Mouse (Mus musculus) kidney, embryonic 14.5 days (tissue): Measurements from ENCODE around the gene Mamdc4. TPM values are rescaled to one million over a fixed set of nuclear protein-coding genes. Genes with fewer than 3 reads are reported as not detected.
A peak's percentile ranks its signal among the peaks of the same experiment; 100 is the strongest.

Source experiments
- ATAC-seq: fragments of 200-750 bp; cut with Nextera tagmentation; 2 replicates; pipeline ENCODE4 v1.8.0; 2017; ENCODE audit warnings: moderate number of reproducible peaks, mild to moderate bottlenecking, moderate TSS enrichment, moderate library complexity; ENCODE audit not compliant: low FRiP score, low TSS enrichment
- H3K27ac ChIP-seq: fragments of 300-500 bp; sonication (generic); 2 replicates; pipeline ENCODE4 v1.5.1; 2014; ENCODE audit warnings: low read depth, mild to moderate bottlenecking, low read length, moderate library complexity, mixed read lengths
- H3K27me3 ChIP-seq: fragments of 300-500 bp; sonication (generic); 2 replicates; pipeline ENCODE4 v1.6.1; 2014; ENCODE audit warnings: mild to moderate bottlenecking, low read length; ENCODE audit not compliant: control insufficient read depth, insufficient read depth
- H3K36me3 ChIP-seq: fragments of 300-500 bp; sonication (generic); 2 replicates; pipeline ENCODE4 v1.6.1; 2014; ENCODE audit warnings: low read length, mixed read lengths; ENCODE audit not compliant: control insufficient read depth, insufficient read depth
- H3K4me1 ChIP-seq: fragments of 300-500 bp; sonication (generic); 2 replicates; pipeline ENCODE4 v1.6.1; 2014; ENCODE audit warnings: low read length, mixed read lengths; ENCODE audit not compliant: control insufficient read depth, insufficient read depth
- H3K4me2 ChIP-seq: fragments of 300-500 bp; sonication (generic); replicated peaks from 2 replicates; pipeline ENCODE4 v1.6.1; 2014; ENCODE audit warnings: low read depth, mild to moderate bottlenecking, low read length
- H3K4me3 ChIP-seq: fragments of 300-500 bp; sonication (generic); 2 replicates; pipeline ENCODE4 v1.5.1; 2014; ENCODE audit warnings: mild to moderate bottlenecking, low read length
- H3K9ac ChIP-seq: fragments of 300-500 bp; sonication (generic); 2 replicates; pipeline ENCODE4 v1.6.1; 2014; ENCODE audit warnings: low read depth, mild to moderate bottlenecking, low read length, moderate library complexity
- H3K9me3 ChIP-seq: fragments of 300-500 bp; sonication (generic); 2 replicates; pipeline ENCODE4 v1.6.1; 2016; ENCODE audit warnings: low read length; ENCODE audit not compliant: control insufficient read depth
- WGBS: fragments of 180-500 bp; shearing (Covaris S2); extraction: QIAGEN DNeasy Blood & Tissue Kit; methylation state at CpG from one replicate; pipeline ENCODE4 v1.1.7; 2014; 5-methylcytosine and 5-hydroxymethylcytosine counted together
- polyA plus RNA-seq: library from polyadenylated mRNA; unstranded; fragments of >200 nt; fragmentation: Nextera tagmentation; extraction: Ambion mirVana; gene quantifications from 2 replicates; pipeline ENCODE4 v1.2.1, GENCODE M21; 2014

Mamdc4 gene
- polyA plus RNA-seq, 1 experiment from 2014 or later, result 7.5 TPM

DNA sequence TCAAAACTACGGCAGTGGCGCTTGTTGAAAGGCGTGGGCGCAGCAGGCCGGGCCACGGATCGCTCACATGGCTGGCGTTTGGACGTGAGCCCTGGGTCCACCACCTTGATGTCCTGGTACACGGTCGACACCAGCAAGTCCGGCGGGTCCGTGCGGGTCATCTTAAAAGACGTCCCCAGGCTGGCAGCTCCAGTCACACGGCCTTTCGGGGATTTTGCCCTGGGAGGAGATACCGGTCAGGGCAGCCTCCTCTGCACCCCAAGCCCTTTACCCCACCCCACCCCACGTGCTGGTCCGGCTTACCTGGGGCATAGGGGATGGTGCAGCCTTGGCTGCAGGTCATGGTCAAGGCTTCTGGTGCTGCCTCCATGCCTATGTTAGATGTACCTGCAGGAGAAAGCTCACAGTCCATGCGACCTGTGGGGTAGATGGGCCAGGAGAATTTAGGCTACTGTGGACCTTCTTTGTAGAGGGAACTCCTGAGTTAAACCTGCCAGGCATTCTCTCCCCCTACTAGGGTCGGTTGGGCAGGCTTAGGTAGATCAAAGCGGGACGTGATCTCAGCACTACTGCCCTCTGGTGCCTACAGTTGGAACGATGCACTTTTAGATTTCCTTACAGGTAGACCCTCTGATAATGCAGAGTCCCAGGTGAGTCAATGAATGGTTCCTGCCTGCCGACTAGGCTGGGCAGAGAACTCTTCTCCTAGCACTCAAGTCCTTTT is 5.3 kb upstream of the Mamdc4 start:
- Histone ChIP-seq H3K27me3 (peaks cover 56% of the 10 kb centered on the region), H3K4me3 (peak overlapping the region; percentile 22), H3K4me1 (peaks cover 43% of the 10 kb centered on the region), H3K27ac (no peak overlapping the region), H3K4me2 (peak overlapping the region; percentile 39), H3K36me3 (peaks cover 20% of the 10 kb centered on the region), H3K9ac (no peak overlapping the region), H3K9me3 (peaks cover 2% of the 10 kb centered on the region; the same call in 1 of the 2 replicates)
- ATAC-seq, result no peak
- WGBS, result 8% methylated on average over 27 of the region's 27 CpGs

DNA sequence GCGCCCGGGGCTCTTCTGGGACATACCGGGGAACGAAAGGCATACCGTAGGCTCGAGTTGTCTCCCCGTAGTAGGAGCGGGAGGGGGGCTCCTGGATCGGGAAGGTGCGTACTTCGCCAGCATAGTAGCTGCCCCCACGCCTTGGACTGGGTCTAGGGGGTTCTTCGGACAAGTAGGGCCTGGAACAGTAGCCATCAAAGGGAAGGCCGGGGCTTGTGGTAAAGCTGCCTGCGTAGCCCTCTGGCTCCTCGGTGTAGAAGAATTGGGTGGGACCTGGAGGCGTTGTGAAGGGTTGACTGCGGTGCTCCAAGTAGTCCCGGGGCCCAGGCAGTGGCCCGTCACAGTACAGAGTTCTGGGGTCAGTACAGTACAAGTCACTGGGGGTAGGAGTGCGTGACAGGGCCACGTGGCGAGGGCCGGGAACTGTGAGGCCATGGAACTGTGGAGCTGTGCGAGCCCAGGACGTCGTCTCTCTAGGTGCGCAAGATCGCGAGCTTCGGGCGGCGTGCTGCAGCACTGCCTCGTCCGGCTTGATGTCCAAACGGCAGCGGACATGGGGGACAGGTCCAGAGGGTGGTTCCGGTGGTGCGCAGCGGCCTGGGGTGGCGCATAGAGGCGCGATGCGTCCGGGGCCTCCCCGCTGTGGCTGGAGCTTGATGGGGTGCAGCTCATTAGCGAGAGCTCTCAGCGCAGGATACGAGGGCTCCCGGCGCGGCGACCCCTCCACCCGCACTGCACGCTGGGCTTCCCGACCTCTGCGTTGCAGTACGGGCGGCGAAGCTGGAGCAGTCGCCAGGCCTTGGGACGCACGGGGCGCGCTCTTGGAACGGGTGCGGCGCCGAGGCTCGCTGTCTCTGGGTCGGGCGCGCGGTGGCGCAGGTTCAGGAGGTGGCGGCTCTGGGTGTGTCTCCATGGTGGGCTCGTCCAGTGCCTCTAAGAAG is 4.4 kb upstream of the Mamdc4 start:
- Histone ChIP-seq H3K9me3 (peaks cover 2% of the 10 kb centered on the region; the same call in 1 of the 2 replicates), H3K9ac (no peak overlapping the region), H3K27ac (no peak overlapping the region), H3K27me3 (peaks cover 56% of the 10 kb centered on the region), H3K4me3 (peak overlapping the region; percentile 22), H3K36me3 (peaks cover 12% of the 10 kb centered on the region), H3K4me1 (peaks cover 45% of the 10 kb centered on the region), H3K4me2 (peak overlapping the region; percentile 39)
- 6% methylated on average over 77 of the region's 77 CpGs for WGBS
- ATAC-seq, result no peak

DNA sequence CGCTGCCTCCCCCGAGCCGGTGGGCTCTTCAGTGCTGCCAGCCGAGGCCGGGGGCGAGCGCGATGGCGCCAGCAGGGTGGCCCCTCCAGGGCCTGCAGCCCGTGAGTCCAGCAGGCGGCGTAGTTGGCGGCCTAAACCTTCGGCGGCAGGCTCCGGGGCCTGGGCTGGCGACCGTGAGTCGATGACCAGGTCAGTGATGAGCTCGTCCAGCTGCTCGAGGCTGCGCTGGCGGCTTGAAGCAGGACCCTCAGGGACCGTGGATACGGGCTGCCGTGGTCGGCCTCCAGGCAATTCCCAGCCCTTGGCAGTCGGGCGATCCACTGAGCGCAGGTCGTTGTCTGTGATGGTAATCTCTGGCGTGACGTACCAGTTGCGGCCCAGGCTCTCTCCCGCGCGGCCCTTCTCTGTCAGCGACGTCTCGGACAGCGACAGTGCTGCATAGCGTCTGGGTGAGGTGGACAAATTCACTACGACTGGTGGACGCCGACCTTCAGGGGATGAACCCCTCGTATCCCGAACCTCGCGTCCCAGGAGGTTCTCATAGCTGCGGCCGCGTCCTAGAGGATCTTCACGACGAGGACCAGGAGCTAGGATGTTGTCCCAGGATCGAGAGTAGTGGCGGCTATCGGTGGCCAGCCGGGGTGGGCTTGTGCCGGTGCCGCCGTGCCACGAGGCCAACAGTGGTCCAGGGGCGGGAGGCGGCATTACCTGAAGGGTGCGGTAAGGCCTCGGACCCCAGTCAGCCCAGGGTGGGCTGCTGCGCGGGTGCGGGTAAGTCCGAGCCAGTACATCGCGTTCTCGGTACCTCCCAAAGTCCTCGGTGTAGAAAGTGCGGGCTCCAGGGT is 3.5 kb upstream of the Mamdc4 start:
- Histone ChIP-seq H3K4me2 (peak overlapping the region; percentile 36), H3K9me3 (peaks cover 2% of the 10 kb centered on the region; the same call in 1 of the 2 replicates), H3K27me3 (peaks cover 56% of the 10 kb centered on the region), H3K27ac (no peak overlapping the region), H3K36me3 (peaks cover 4% of the 10 kb centered on the region), H3K4me1 (peaks cover 52% of the 10 kb centered on the region), H3K9ac (0 out of 2 replicates have a peak overlapping the region, but pooled peaks have one; percentile 23), H3K4me3 (peak overlapping the region; percentile 22)
- ATAC-seq, result no peak
- 6% methylated on average over 70 of the region's 75 CpGs for WGBS

DNA sequence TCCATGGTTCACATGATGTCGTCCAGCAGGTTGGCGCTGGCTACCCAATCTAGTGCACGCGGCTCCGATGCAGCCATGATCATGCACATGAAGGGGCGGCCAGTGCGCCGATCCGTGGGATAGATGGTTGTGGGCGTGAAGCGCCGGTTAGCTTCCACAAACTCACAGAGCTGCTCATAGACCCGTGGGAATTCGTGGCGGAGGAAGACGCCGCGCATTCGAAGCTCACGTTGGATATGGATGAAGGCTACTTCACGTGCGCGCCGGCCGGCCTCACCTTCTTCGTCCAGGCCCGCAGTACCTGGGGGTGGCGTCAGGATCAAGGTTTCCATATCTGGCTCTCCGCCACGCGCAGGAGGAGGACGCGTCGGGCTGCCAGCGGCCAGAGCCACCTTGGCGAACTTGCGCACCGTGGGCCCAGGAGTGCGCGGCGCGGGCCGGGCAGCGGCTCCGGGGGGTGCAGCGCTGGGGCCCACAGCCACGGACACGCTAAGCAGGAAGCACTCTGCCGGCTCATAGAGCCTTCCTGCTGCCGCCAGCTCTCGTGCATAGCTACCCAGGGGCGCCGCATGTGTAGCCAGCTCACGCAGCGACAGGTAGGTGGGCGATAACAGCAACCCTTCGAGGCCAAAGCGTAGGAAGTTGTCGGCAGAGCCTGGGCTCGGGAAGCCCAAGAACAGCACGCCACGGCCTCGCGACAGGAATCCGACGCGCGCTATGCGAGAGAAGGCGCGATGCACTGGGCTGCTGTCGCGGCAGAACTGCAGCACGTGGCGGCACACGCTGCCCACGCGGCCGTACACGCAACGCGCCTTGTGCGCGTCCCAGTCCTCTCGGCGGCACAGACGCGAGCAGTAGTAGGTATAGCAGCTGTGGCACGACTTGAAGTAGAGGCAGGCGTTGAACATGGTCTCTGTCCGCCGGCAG is 2.6 kb upstream of the Mamdc4 start:
- ATAC-seq, result no peak
- Histone ChIP-seq H3K27me3 (peaks cover 56% of the 10 kb centered on the region), H3K4me2 (peak overlapping the region; percentile 36), H3K9ac (0 out of 2 replicates have a peak overlapping the region, but pooled peaks have one; percentile 23), H3K36me3 (no peaks in the 10 kb centered on the region; the same call in 1 of the 2 replicates), H3K9me3 (peaks cover 2% of the 10 kb centered on the region; the same call in 1 of the 2 replicates), H3K4me3 (peak overlapping the region; percentile 22), H3K27ac (no peak overlapping the region), H3K4me1 (peaks cover 45% of the 10 kb centered on the region)
- 15% methylated on average over 92 of the region's 92 CpGs for WGBS

DNA sequence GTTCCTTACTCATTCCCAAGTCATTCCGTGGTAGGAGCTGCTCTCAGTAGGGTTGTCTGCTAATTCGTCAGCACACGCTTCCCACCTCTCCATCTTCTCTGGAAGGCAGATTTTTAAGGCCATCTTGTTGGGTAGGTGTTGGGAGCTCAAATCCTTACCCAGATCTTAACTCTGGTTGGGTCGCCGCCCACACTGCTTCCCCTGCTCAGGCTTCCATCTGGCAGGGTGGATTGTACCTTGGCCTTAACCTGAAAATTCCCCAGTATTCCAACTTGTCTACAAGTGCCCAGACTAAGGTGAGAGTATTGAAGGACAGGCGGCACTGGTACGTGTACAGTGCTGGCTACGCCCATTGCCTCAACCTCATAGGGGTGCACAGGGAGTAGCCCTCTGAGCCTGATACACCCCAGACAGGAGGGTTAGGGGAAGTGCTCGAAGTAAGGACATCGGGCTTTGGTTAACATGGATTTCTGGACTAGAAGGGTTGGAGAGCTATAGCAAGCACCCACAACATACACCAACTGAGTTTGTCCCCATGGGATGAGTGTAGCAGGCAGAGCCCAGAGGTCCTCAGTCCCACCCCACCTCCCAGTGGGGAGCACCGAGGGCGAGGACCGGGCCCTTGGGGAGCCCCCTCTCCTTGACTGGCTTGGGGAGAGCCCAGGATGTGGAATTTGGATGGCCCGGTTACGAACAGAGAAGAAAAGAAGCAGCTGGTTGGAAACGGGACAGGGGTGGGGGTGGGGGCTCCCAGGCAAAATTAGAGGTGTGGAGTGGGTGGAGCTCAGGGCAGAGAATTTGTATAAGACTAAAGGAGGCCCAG is 1.6 kb upstream of the Mamdc4 start:
- no peaks in the 10 kb centered on the region; the same call in 1 of the 2 replicates for H3K36me3 ChIP-seq
- peaks cover 2% of the 10 kb centered on the region; the same call in 1 of the 2 replicates for H3K9me3 ChIP-seq
- no peak for ATAC-seq
- H3K9ac ChIP-seq, result peak overlapping the region; percentile 51; the same call in 1 of the 2 replicates
- 0 out of 2 replicates have a peak overlapping the region, but pooled peaks have one; percentile 58 for H3K4me3 ChIP-seq
- H3K4me1 ChIP-seq, result peaks cover 40% of the 10 kb centered on the region
- 77% methylated on average over 16 of the region's 16 CpGs for WGBS
- no peak overlapping the region for H3K27ac ChIP-seq
- peak overlapping the region; percentile 59; the same call in 1 of the 2 replicates for H3K4me2 ChIP-seq
- H3K27me3 ChIP-seq, result peaks cover 56% of the 10 kb centered on the region

DNA sequence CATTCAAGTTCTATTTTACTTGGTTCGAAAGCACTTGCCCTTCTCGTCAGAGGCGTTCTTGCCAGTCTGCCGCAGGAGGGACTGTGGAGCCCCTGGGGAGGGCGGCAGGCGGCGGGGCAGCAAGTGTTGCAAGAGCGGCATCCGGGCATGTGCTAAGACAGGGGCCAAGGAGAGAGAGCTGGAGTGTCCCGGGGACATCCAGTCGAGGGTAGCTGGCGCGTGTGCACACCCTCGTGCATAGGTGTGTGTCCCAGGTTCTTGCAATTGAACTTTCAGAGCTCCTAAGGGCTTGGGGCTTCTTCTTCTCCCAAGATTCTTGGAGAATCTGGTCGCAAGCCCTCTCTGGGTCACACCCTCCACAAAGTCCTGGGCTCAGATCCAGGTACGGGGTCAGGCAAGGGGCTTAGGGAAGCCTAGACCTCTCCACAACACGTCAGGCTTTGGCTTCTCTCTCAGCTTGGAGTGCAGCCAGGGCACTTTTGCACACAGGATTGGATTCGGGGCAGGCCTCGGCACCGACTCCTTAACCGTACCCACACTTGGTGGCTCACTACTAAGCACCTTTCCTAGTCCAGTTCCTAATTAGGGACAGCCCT is 885 bp upstream of the Mamdc4 start:
- no peak for ATAC-seq
- peak overlapping the region; percentile 51 for H3K9ac ChIP-seq
- peak overlapping the region; percentile 59 for H3K4me2 ChIP-seq
- 18% methylated on average over 21 of the region's 21 CpGs for WGBS
- peaks cover 2% of the 10 kb centered on the region; the same call in 1 of the 2 replicates for H3K9me3 ChIP-seq
- peaks cover 50% of the 10 kb centered on the region for H3K27me3 ChIP-seq
- H3K36me3 ChIP-seq, result peaks cover 5% of the 10 kb centered on the region; the same call in 1 of the 2 replicates
- peaks cover 40% of the 10 kb centered on the region for H3K4me1 ChIP-seq
- H3K4me3 ChIP-seq, result peak overlapping the region; percentile 58
- H3K27ac ChIP-seq, result peak overlapping the region; percentile 82; the same call in 1 of the 2 replicates

DNA sequence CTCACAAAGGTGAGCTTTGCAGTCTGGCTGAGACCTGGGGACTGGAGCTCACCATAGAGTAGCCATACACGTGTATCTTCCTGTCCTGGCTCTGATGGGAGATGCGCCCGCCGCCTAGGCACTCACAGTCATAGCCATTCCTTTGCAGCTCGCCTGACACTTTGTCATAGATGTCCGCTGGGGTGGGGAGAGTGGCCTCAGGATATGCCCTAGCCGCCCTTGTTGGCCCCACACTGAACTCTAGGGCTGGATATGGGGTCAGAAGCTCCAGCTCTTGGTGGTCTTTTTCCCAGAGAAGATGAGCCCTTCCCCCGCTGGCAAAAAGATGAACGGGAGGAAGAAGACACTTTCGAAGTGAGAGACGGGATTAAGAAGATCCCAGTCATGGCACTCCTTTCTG is 509 bp downstream of the Mamdc4 start:
- Histone ChIP-seq H3K9me3 (peaks cover 2% of the 10 kb centered on the region; the same call in 1 of the 2 replicates), H3K4me3 (peak overlapping the region; percentile 58), H3K4me1 (peaks cover 31% of the 10 kb centered on the region), H3K4me2 (peak overlapping the region; percentile 83), H3K9ac (peak overlapping the region; percentile 51), H3K27me3 (peaks cover 36% of the 10 kb centered on the region), H3K36me3 (peaks cover 19% of the 10 kb centered on the region), H3K27ac (peak overlapping the region; percentile 82; the same call in 1 of the 2 replicates)
- ATAC-seq, result peak; percentile 1; the same call in 1 of the 2 replicates
- WGBS, result 20% methylated on average over 11 of the region's 11 CpGs
